Mouse (Mus musculus): ENCODE data around the gene Ppm1h. TPM values are rescaled to one million over a fixed set of nuclear protein-coding genes. Genes with fewer than 3 reads are reported as not detected.

Ppm1h gene
- polyA plus RNA-seq, 2 experiments, result 0.60 to 1.5 TPM

DNA sequence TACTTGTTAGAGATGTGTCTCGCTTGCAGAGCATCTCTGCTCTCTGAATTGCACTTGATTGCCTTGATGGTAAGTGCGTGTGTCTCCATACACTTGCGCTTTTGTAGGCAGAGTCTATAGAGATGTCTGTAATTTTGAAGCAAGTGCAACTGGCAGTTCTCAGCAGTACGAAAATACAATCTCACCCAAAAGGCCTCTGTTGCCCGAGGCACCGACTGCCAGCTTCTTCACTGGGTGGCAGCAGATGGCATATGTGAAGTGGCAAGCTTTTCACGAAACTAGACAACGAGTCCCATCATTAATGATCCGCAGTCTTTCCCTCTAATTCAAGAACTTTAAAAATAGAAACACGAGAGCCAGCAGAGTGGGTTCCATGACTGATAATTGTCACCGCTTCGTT lies 37.3 kb downstream of the Ppm1h start:
- H3K4me2 ChIP-seq (ENCODE audit: low read depth), result no peak overlapping the region
- no peaks in the 10 kb centered on the region for H3K9me3 ChIP-seq (ENCODE audit: control insufficient read depth, low read length)
- no peak overlapping the region for H3K27ac ChIP-seq
- ATAC-seq (ENCODE audit: insufficient read depth), result no peak
- H3K4me3 ChIP-seq (ENCODE audit: insufficient read depth in 1 of 2, low read depth in 2 of 2, low read length in 2 of 2), result no peak overlapping the region
- H3K27me3 ChIP-seq (ENCODE audit: control insufficient read depth, insufficient read depth, low read length), result no peaks in the 10 kb centered on the region
- no peak overlapping the region for H3K9ac ChIP-seq (replicated peaks)
- no peak for DNase-seq (ENCODE audit: low read depth in 3 of 3, low spot score in 3 of 3)
- TF ChIP-seq EP300 (IDR thresholded peaks at IDR 0.05; ENCODE audit: low read depth), result no peak
- TF ChIP-seq CTCF (IDR thresholded peaks at IDR 0.05; ENCODE audit: low read depth), result no peak
- H3K4me1 ChIP-seq (replicated peaks; ENCODE audit: control insufficient read depth in 2 of 2, insufficient read depth in 2 of 2, low read length in 1 of 2), result no peaks in the 10 kb centered on the region
- no peaks in the 10 kb centered on the region for H3K36me3 ChIP-seq (replicated peaks; ENCODE audit: control insufficient read depth, insufficient read depth, low read depth)
- 69% methylated on average over 12 of the region's 12 CpGs for whole genome bisulfite sequencing (ENCODE audit: insufficient replicate concordance)

DNA sequence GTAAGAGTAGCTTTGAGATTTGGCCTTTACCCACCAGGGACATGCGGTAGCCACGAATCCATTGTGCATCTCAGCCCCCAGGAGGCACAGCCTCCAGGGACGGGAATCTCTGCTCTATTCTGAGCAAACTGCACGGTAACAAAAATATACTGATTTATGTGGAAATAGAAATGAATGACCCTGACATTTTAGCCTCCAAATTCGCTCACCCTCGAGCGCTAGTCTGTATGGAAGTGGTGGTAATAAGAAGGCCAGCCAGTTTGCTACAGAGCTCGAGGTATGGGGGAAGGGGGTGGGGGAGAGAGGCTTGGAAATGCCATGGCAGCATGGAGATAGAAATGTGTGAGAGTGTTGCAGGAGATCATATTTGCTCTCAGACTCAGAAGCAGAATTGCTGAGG lies 37.7 kb downstream of the Ppm1h start:
- no peak overlapping the region for H3K4me2 ChIP-seq (ENCODE audit: low read depth)
- no peak overlapping the region for H3K4me3 ChIP-seq (ENCODE audit: insufficient read depth in 1 of 2, low read depth in 2 of 2, low read length in 2 of 2)
- ATAC-seq (ENCODE audit: insufficient read depth) (no peak), DNase-seq (ENCODE audit: low read depth in 3 of 3, low spot score in 3 of 3) (no peak)
- no peak overlapping the region for H3K9ac ChIP-seq (replicated peaks)
- H3K4me1 ChIP-seq (replicated peaks; ENCODE audit: control insufficient read depth in 2 of 2, insufficient read depth in 2 of 2, low read length in 1 of 2), result no peaks in the 10 kb centered on the region
- H3K9me3 ChIP-seq (ENCODE audit: control insufficient read depth, low read length), result no peaks in the 10 kb centered on the region
- no peaks in the 10 kb centered on the region for H3K27me3 ChIP-seq (ENCODE audit: control insufficient read depth, insufficient read depth, low read length)
- WGBS (ENCODE audit: insufficient replicate concordance), result 55% methylated on average over 8 of the region's 8 CpGs
- H3K36me3 ChIP-seq (replicated peaks; ENCODE audit: control insufficient read depth, insufficient read depth, low read depth), result no peaks in the 10 kb centered on the region
- TF ChIP-seq EP300 (IDR thresholded peaks at IDR 0.05; ENCODE audit: low read depth) (no peak), CTCF (IDR thresholded peaks at IDR 0.05; ENCODE audit: low read depth) (no peak)
- no peak overlapping the region for H3K27ac ChIP-seq

DNA sequence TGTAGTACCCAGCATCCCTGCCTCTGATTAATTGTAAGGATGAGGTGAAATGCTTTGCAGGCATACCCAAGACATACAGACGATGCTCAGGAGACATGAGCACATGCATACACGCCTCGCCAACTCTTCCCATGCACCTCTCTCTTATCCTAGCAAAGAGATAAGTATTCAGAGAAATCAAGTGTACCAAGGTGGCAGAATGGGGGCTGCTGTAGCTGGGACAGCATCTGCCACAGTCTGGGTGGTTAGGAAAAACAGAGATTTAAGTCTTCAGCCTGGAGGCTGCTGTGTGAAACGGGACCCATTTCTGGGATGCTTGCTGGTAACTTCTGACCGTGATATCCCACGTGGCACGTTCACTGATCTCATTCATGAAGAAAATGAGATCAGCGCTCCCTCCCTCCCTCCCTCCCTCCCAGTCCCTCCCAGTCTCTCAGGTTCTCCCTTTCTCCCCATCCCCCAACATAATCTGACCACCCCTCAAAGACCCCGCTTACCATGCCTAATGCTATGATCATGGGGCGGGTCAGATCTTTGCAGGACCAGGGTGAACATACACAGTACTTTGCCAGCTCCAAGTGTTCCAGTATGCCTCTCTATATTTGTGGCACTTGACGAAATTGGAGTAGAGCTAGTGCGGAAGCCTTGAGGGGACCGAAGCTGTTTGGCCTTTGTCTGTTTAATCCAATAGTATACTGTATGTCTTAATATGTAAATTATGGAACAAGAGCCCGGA lies 38.3 kb downstream of the Ppm1h start:
- 67% methylated on average over 14 of the region's 14 CpGs for WGBS (ENCODE audit: insufficient replicate concordance)
- Histone ChIP-seq H3K27me3 (ENCODE audit: control insufficient read depth, insufficient read depth, low read length) (no peaks in the 10 kb centered on the region), H3K4me1 (replicated peaks; ENCODE audit: control insufficient read depth in 2 of 2, insufficient read depth in 2 of 2, low read length in 1 of 2) (no peaks in the 10 kb centered on the region), H3K36me3 (replicated peaks; ENCODE audit: control insufficient read depth, insufficient read depth, low read depth) (no peaks in the 10 kb centered on the region), H3K4me3 (ENCODE audit: insufficient read depth in 1 of 2, low read depth in 2 of 2, low read length in 2 of 2) (no peak overlapping the region), H3K27ac (no peak overlapping the region), H3K9me3 (ENCODE audit: control insufficient read depth, low read length) (no peaks in the 10 kb centered on the region), H3K4me2 (ENCODE audit: low read depth) (no peak overlapping the region), H3K9ac (replicated peaks) (no peak overlapping the region)
- TF ChIP-seq CTCF (IDR thresholded peaks at IDR 0.05; ENCODE audit: low read depth), result no peak
- no peak for TF ChIP-seq EP300 (IDR thresholded peaks at IDR 0.05; ENCODE audit: low read depth)
- no peak for DNase-seq (ENCODE audit: low read depth in 3 of 3, low spot score in 3 of 3)
- no peak for ATAC-seq (ENCODE audit: insufficient read depth)

GRCm38 (mm10) chr10:122717754-122718415 lies 39.3 kb downstream of the Ppm1h start:
- ATAC-seq (ENCODE audit: insufficient read depth) (no peak), DNase-seq (ENCODE audit: low read depth in 3 of 3, low spot score in 3 of 3) (no peak)
- Histone ChIP-seq H3K4me1 (replicated peaks; ENCODE audit: control insufficient read depth in 2 of 2, insufficient read depth in 2 of 2, low read length in 1 of 2) (no peaks in the 10 kb centered on the region), H3K36me3 (replicated peaks; ENCODE audit: control insufficient read depth, insufficient read depth, low read depth) (no peaks in the 10 kb centered on the region), H3K9ac (replicated peaks) (no peak overlapping the region), H3K4me2 (ENCODE audit: low read depth) (no peak overlapping the region), H3K4me3 (ENCODE audit: insufficient read depth in 1 of 2, low read depth in 2 of 2, low read length in 2 of 2) (no peak overlapping the region), H3K9me3 (ENCODE audit: control insufficient read depth, low read length) (no peaks in the 10 kb centered on the region), H3K27me3 (ENCODE audit: control insufficient read depth, insufficient read depth, low read length) (no peaks in the 10 kb centered on the region), H3K27ac (no peak overlapping the region)
- 73% methylated on average over 14 of the region's 14 CpGs for WGBS (ENCODE audit: insufficient replicate concordance)
- no peak for TF ChIP-seq CTCF (IDR thresholded peaks at IDR 0.05; ENCODE audit: low read depth)
- TF ChIP-seq EP300 (IDR thresholded peaks at IDR 0.05; ENCODE audit: low read depth), result no peak

DNA sequence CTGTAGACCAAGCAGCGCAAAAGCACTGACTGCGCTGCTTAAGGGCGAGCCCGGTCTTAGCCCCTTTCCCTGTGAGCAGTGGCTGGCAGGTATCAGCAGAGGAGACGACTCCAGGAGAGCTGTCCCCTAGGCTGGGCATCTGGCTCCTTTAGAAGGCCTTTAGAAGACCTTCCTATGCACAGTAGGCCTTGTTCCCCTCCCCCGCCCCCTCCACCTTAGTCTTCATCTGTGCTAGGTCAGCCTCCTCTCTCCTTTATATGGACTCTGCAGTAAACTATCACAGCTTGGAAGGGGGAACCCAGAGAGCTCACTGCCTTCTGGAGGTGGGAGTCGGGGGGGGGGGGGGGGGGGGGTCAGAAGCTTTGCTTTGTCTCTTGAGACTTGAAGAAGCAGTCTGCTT lies 40.4 kb downstream of the Ppm1h start:
- WGBS (ENCODE audit: insufficient replicate concordance), result 60% methylated on average over 7 of the region's 7 CpGs
- TF ChIP-seq EP300 (IDR thresholded peaks at IDR 0.05; ENCODE audit: low read depth), result no peak
- no peak for TF ChIP-seq CTCF (IDR thresholded peaks at IDR 0.05; ENCODE audit: low read depth)
- no peaks in the 10 kb centered on the region for H3K36me3 ChIP-seq (replicated peaks; ENCODE audit: control insufficient read depth, insufficient read depth, low read depth)
- H3K27me3 ChIP-seq (ENCODE audit: control insufficient read depth, insufficient read depth, low read length), result no peaks in the 10 kb centered on the region
- H3K9me3 ChIP-seq (ENCODE audit: control insufficient read depth, low read length), result no peaks in the 10 kb centered on the region
- H3K4me3 ChIP-seq (ENCODE audit: insufficient read depth in 1 of 2, low read depth in 2 of 2, low read length in 2 of 2), result no peak overlapping the region
- no peak overlapping the region for H3K9ac ChIP-seq (replicated peaks)
- H3K4me2 ChIP-seq (ENCODE audit: low read depth), result no peak overlapping the region
- no peaks in the 10 kb centered on the region for H3K4me1 ChIP-seq (replicated peaks; ENCODE audit: control insufficient read depth in 2 of 2, insufficient read depth in 2 of 2, low read length in 1 of 2)
- ATAC-seq (ENCODE audit: insufficient read depth) (no peak), DNase-seq (ENCODE audit: low read depth in 3 of 3, low spot score in 3 of 3) (no peak)
- no peak overlapping the region for H3K27ac ChIP-seq
